12 mouse cellular contexts compared by ENCODE assay signal in genomic region chr7:132574646-132575045, GRCm38 (mm10). TPM values are rescaled to one million over a fixed set of nuclear protein-coding genes. Genes with fewer than 3 reads are reported as not detected.
A peak's percentile ranks its signal among the peaks of the same experiment; 100 is the strongest.
DNase-seq lines count a peak whose midpoint lies in the region; ATAC-seq and TF ChIP-seq lines count a peak whose summit lies in the region.
"Had no signal": no experiment of that assay in that cellular context is flagged by ENCODE, and none has a peak within 500 bp of the region (broad histone marks: within the 10 kb centered on the region; RNA-seq: fewer than 3 reads in every experiment).

No protein-coding gene starts in this region.

- peak; percentile 15 to 75 for DNase-seq in kidney, adult 8-10 months
- peak; percentile 65 for DNase-seq in fibroblast of lung, adult 2 months (ENCODE audit: low read depth)
- no peak for DNase-seq in limb, embryonic 14.5 days (ENCODE audit: low spot score)
- DNase-seq in lung, postnatal 25 days (ENCODE audit: low spot score) = peak; percentile 83
- DNase-seq in adrenal gland, adult 2 months = no peak
- DNase-seq: adrenal gland, postnatal 14 days; forebrain, postnatal 0 days; gastrocnemius, postnatal 25 days; right cerebral cortex, postnatal 14 days had no signal

- H3K27ac ChIP-seq in kidney, embryonic 14.5 days (ENCODE audit: low read depth, low read length) = no peak overlapping the region
- no peak overlapping the region for H3K27ac ChIP-seq in limb, embryonic 14.5 days (replicated peaks; ENCODE audit: low read depth, low read length)

- peaks cover 18% of the 10 kb centered on the region for H3K4me1 ChIP-seq in kidney, embryonic 14.5 days (ENCODE audit: control insufficient read depth, insufficient read depth, low read length)
- H3K4me1 ChIP-seq in limb, embryonic 14.5 days (ENCODE audit: control insufficient read depth, insufficient read depth, low read length) = peaks cover 27% of the 10 kb centered on the region

- no peak overlapping the region for H3K9ac ChIP-seq in kidney, embryonic 14.5 days (ENCODE audit: low read depth, low read length)
- no peak overlapping the region for H3K9ac ChIP-seq in limb, embryonic 14.5 days (ENCODE audit: low read depth, low read length, severe bottlenecking)

- peaks cover 5% of the 10 kb centered on the region; the same call in 1 of the 2 replicates for H3K36me3 ChIP-seq in kidney, embryonic 14.5 days (ENCODE audit: control insufficient read depth, insufficient read depth, low read length)
- peaks cover under 1% of the 10 kb centered on the region for H3K36me3 ChIP-seq in limb, embryonic 14.5 days (ENCODE audit: control insufficient read depth, insufficient read depth, low read length)

- 90% methylated on average over 5 of the region's 5 CpGs for WGBS in kidney, embryonic 14.5 days
- 81% methylated on average over 5 of the region's 5 CpGs for WGBS in limb, embryonic 14.5 days

- no peaks in the 10 kb centered on the region for H3K27me3 ChIP-seq in kidney, embryonic 14.5 days (ENCODE audit: control insufficient read depth, insufficient read depth, low read length)
- H3K27me3 ChIP-seq in limb, embryonic 14.5 days (ENCODE audit: control insufficient read depth, insufficient read depth, low read length) = no peaks in the 10 kb centered on the region

- H3K4me2 ChIP-seq in kidney, embryonic 14.5 days (replicated peaks; ENCODE audit: low read depth, low read length) = no peak overlapping the region
- peak overlapping the region; percentile 51; the same call in 1 of the 2 replicates for H3K4me2 ChIP-seq in limb, embryonic 14.5 days (replicated peaks; ENCODE audit: low read depth, low read length, severe bottlenecking)

- no peak for TF ChIP-seq POLR2A in limb, embryonic 14.5 days (IDR thresholded peaks at IDR 0.05; ENCODE audit: borderline replicate concordance, extremely low read depth, insufficient read depth, insufficient read length)

- no peaks in the 10 kb centered on the region for H3K9me3 ChIP-seq in kidney, embryonic 14.5 days (ENCODE audit: control insufficient read depth, low read length)
- no peaks in the 10 kb centered on the region for H3K9me3 ChIP-seq in limb, embryonic 14.5 days (ENCODE audit: control insufficient read depth, low read length)

- no peak overlapping the region for H3K4me3 ChIP-seq in kidney, embryonic 14.5 days (ENCODE audit: low read length)
- H3K4me3 ChIP-seq in limb, embryonic 14.5 days (replicated peaks; ENCODE audit: low read length) = peak overlapping the region; percentile 69; the same call in 1 of the 2 replicates

- ATAC-seq in kidney, embryonic 14.5 days (ENCODE audit: low FRiP score, low TSS enrichment) = no peak
- ATAC-seq in limb, embryonic 14.5 days (ENCODE audit: low FRiP score, low read depth) = no peak
- no peak for ATAC-seq in megakaryocyte, adult 5-6 weeks (ENCODE audit: poor library complexity, severe bottlenecking)
- ATAC-seq: forebrain, postnatal 0 days had no signal

RNA-seq across cellular contexts. Expression of gene Oat, which starts 1.6 kb away (rescaled TPM):
- polyA plus RNA-seq in kidney, embryonic 14.5 days (2014; fragmentation: Nextera tagmentation; extraction: Ambion mirVana) = 142 and 154 TPM in 2 replicates
- 148 and 169 TPM in 2 replicates for polyA plus RNA-seq in limb, embryonic 14.5 days (2012; rRNA removed)
- 243 and 250 TPM in 2 replicates for polyA plus RNA-seq in limb, embryonic 14.5 days (2014; fragmentation: Nextera tagmentation; extraction: Ambion mirVana)
- total RNA-seq in adrenal gland, adult 2 months (2021) = 100 to 1,000 TPM in 1 of 2 experiments, 10 to 100 TPM in 1; 99.3 to 144 TPM
- 87.9 and 111 TPM in 2 replicates for polyA plus RNA-seq in adrenal gland, adult 2 months (2012; rRNA removed)
- total RNA-seq in megakaryocyte, adult 5-6 weeks (2015) = 61.8 and 66.0 TPM in 2 replicates
- total RNA-seq in megakaryocyte, adult 5-6 weeks (2017) = 59.2 and 62.0 TPM in 2 replicates

RNA-seq across cellular contexts. Expression of gene Nkx1-2, which starts 24.8 kb away (rescaled TPM):
- polyA plus RNA-seq in kidney, embryonic 14.5 days (2014; fragmentation: Nextera tagmentation; extraction: Ambion mirVana) = not detected in 2 replicates
- polyA plus RNA-seq in limb, embryonic 14.5 days (2012; rRNA removed) = 0.10 and 0.17 TPM in 2 replicates
- 0.08 and 0.21 TPM in 2 replicates for polyA plus RNA-seq in limb, embryonic 14.5 days (2014; fragmentation: Nextera tagmentation; extraction: Ambion mirVana)
- total RNA-seq in adrenal gland, adult 2 months (2021) = not detected
- polyA plus RNA-seq in adrenal gland, adult 2 months (2012; rRNA removed) = not detected in 2 replicates
- total RNA-seq in megakaryocyte, adult 5-6 weeks (2015) = not detected in 2 replicates
- total RNA-seq in megakaryocyte, adult 5-6 weeks (2017) = not detected in 2 replicates
- total RNA-seq: adrenal gland, postnatal 14 days; forebrain, postnatal 0 days; gastrocnemius, postnatal 25 days; heart, postnatal 25 days had no signal
- polyA plus RNA-seq: forebrain, postnatal 0 days had no signal

RNA-seq across cellular contexts. Expression of gene Lhpp, which starts 35.8 kb away (rescaled TPM):
- 24.5 and 27.1 TPM in 2 replicates for polyA plus RNA-seq in kidney, embryonic 14.5 days (2014; fragmentation: Nextera tagmentation; extraction: Ambion mirVana)
- polyA plus RNA-seq in limb, embryonic 14.5 days (2012; rRNA removed) = 20.9 and 21.0 TPM in 2 replicates
- polyA plus RNA-seq in limb, embryonic 14.5 days (2014; fragmentation: Nextera tagmentation; extraction: Ambion mirVana) = 22.5 and 24.9 TPM in 2 replicates
- 10 to 100 TPM; 23.0 to 25.2 TPM for total RNA-seq in adrenal gland, adult 2 months (2021)
- 27.8 and 38.6 TPM in 2 replicates for polyA plus RNA-seq in adrenal gland, adult 2 months (2012; rRNA removed)
- total RNA-seq in megakaryocyte, adult 5-6 weeks (2015) = 5.1 and 6.9 TPM in 2 replicates
- 5.8 and 6.1 TPM in 2 replicates for total RNA-seq in megakaryocyte, adult 5-6 weeks (2017)

Comparison
In these comparisons a context has a peak if more than half of its experiments do, and no peak if none do; other contexts are left out.
1. DNase-seq: peak in kidney, adult 8-10 months (2 of 2), fibroblast of lung, adult 2 months (single experiment) and lung, postnatal 25 days (single experiment); none in limb, embryonic 14.5 days (single experiment) and adrenal gland, adult 2 months (single experiment).